Mouse (Mus musculus) frontal cortex, postnatal 10 days (tissue): ENCODE data around the gene Kif13a.

Source experiments
- DNase-seq, 2 experiments: peaks; one replicate each; pipeline ENCODE4 v3.0.0; 2022; ENCODE audit warnings: low spot score in 2 of 2, mixed read lengths in 1 of 2

Gene Kif13a

DNA sequence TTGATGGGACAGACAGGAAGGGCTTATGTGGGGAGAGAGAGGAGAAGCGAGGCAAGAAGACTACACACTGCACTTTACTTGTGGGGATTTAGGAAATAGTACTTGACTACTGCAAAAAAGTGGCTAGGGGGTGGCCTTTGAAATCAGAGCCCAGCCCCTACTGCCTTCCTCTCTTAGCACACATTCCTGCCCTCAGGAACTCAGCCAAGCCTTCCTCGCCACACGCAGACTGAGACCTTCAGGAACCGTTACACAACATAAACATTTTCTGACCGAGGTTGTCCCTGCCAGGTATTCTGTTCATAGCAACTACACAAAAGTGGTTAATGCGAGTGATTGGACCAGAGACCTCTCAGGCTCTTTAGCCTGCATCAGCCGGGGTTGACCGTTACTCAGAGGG, 8.1 kb downstream of the Kif13a start:
- DNase-seq = no peak

DNA sequence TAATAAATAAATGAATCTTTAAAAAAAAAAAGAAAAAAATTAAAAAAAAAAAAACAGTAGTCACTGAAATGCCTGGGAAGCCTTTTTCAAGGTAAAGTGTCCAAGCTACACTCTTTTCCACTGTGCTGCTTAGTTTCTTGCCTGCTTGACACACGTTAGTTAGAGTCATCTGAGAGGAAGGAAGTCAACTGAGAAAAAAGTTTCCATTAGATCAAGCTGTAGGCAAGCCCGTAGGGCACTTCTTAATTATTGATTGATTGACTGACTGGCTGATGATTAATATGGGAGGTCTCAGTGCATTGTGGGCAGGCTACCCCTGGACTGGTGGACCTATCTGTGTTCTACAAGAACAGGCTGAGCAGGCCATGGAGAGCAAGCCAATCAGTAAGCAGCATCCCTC, 9.9 kb downstream of the Kif13a start:
- DNase-seq = no peak

DNA sequence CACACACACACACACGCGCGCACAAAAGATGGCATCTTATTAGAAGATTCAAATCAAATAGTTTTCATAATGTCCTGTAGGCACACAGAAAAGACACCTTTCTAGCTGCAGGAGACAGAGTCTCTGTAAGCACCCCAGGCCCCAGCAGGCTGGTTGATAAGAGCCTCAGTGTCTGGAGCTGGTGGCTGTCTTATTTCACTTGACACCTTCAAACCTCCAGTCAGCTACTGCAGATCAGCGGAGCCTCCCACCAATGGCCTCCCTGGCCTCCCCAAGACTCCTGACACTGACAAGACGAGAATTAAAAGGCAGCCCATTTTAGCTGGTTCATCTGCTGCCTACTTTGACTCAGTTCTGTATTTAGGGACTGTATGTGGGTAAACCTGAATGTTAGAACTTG, 11.2 kb downstream of the Kif13a start:
- no peak for DNase-seq

DNA sequence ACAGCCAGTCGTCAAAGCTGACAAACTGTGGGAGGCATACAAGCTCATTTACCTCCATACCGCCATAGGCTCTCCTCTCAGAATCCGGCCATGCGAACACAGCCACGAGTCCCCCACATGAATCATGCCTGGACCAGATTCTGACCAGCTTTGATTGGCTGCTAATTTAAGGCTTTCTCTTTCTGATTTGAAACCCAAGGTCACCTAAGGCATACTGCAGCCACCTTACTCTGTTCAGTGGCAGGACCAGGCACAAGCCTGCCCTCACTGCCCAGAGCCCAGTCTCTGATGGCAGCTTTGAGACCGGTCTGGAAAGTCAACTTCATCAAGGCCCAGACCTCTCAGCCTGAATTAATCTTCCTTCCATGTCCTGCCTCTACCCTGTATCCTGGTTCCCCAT, 17.7 kb downstream of the Kif13a start:
- no peak for DNase-seq

DNA sequence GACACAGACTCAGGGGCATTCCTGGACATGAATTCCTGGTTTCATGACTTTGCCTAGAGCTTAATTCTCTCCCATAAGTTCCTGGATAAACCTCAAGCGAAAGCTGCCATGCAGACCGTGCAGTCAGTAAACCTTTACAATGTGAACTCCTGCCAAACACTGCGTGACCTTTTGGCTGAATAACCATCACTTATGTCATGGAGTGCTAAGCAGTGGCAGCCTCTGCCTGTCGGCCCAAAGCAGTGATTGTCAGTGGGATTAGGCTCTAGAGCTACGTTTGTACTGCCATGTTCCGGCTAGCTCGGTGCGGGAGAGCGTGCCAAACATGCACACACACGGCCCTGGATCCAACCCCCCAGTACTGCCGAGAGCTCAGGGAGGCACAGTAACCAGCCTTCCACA, 18.6 kb downstream of the Kif13a start:
- DNase-seq = no peak

DNA sequence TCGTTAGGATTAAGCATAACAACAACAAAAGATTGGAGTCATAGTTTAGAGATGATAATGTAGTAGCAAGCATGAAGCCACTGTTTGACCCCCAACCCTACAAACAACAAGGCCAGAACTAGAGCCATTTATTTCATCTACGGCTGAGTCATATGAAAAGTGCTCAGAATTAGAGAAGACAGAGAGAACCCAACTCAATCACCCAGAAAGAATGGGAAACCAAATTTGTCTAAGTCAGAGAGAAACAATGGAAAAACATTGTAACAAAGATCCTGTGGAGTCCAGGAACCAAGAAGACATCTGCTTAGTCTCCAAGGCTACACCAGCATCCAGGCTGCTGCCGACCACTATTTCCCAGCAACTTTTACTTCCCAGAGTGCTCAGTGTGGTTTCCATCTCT, 19.7 kb downstream of the Kif13a start:
- no peak for DNase-seq

DNA sequence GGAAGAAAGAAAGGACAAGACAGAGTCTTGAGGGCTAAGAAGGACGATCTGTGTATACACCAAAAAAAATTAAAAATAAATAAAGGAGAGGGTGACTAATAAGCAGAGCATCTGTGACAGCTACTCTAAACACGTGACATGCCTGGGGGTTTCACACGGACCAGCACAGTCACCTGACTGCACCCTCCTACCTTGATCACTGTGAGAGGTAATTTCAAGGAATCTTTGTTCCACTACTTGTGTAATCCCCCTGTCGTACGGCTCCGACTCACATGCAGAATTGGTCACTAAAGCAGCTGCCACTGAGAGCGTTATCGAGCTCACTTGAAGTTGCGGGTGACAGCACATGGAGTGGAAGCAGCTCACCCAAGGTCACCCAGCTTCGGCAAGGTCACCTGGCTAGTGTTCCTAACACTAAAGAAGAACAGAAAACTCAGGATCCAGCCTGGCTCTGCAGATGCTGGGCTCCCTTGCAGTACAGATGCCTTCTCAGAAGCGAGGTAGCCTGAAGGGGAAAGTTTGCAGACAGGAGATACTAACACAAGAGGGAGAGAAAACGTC, 20.6 kb downstream of the Kif13a start:
- DNase-seq = no peak

DNA sequence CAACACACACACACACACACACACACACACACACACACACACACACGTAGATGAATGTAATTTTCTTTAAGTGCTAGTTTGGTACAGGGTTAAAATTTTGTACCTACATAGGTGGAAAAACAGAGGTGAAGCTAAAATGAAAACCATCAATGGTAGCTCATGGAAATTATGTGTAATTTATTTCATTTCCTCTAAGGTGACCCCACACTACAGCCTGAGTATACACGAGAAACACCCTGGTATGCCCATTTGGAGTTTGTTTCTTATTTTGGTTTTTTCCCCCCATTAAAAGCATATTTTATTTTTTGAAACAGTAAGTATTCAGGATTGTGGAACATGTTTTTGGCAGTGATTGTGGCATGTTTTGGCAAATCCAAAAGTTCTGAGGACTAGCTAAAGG, 21.3 kb downstream of the Kif13a start:
- DNase-seq = no peak

DNA sequence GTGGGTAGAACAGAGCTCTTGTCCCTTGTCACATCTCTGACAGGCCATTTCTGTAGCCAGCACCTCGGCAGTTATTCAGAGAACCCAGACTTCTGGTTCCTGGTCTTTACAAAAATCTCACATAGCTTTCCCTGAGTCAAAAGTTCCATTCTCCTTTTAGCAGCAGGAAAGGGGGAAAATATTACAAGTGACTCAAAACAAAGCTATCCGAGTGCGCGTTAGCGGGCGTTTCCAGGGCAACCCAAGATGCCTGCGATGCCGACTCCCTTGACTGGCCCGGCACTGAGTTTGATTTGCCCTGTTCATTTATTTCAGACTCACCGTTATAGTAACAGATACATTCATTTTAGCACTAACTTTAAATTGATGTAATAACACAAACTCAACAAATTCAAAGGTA, 21.8 kb downstream of the Kif13a start:
- no peak for DNase-seq

DNA sequence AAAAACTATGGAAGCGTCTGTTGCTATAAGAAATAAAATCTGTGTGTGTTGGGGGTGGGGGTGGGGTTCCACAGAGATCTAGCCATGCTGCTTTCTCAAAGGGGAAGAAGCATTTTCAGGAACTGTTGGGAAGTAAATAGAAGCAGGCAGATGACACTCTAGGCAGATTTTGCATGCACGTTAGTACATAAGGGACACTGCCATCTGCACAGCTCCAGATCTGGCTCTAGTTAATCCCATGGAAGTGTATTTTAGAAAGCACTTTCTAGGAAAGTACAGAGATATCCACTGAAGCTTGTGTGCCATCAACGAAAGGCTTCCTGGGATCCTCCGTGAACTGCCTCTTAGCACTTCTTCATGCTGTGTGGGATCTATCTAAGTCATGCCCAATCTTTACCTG, 22.6 kb downstream of the Kif13a start:
- no peak for DNase-seq

DNA sequence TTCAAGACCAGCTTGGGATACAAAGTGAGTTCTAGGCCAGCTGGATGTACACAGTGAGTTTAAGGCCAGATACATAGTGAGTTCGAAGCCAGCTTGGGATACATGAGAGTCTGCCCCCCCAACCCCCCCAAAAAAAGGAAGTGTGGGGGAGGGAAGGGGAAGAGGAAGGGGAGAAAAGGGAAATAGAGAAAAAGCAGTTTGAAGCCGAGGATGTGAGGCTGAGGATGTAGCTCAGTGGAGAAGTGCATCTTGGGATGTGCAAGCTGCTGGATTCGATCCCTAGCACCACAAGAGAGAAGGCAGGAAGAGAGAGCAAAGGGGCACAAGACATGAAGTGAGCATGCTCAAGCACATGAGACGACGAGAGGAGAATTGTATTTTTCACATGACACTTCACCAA, 23.7 kb downstream of the Kif13a start:
- DNase-seq = no peak

DNA sequence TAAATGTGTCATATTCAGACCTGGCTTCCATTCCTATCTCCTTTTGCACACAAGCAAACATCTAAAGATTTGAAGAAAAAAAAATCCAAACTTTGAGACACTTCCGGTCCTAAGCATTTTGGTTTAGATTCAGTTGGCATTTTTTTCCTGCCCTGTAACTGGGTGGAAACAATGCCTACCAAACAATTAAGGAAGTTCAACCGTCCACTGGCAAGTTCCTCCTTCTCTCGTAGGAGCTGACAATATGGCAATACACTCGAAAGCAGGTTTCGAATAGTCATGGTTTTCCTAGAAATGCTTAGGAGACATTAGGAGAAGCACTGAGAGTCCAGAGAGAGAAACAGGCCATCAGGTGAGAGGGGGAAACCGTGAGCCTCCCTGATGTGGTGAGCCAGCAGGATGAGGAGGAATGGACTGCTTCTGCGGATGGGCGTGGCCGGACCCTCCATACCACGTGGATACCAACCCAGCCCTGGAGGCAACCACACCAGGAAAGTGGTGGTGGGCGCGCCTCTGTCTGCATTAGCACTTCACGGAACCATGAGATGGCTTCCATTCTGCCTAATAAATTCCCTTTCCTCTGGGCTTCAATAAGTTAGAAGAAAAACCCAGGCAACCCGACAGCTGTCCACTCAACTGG, 24.6 kb downstream of the Kif13a start:
- DNase-seq = no peak

DNA sequence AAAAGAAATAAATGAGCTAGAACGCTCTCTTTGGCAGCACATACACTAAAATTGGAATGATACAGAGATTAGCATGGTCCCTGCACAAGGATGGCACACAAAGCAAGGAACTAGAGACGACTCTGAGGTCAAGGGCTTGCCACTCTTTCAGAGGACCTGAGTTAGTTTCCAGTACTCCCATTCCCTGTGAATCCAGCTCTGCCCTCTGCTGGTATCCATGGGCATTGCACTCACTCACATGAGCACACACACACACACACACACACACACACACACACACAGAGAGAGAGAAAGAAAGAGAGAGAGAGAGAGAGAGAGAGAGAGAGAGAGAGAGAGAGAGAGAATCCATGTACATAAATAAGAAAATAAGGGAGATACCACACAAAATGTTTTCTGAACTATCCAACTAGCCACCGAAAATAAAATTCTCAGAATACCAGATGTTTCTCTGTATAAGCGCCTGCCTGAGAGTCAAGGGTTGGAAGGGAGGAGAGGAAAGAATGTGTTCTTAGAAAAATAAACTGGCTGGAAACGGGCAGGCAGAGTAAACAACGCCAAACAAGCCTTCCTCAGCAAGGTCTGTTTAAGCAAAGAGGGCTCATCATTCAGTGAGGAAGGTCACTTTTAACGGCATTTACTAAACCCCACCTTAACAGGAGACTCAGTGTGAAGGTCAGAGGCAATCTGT, 27.0 kb downstream of the Kif13a start:
- DNase-seq = no peak

DNA sequence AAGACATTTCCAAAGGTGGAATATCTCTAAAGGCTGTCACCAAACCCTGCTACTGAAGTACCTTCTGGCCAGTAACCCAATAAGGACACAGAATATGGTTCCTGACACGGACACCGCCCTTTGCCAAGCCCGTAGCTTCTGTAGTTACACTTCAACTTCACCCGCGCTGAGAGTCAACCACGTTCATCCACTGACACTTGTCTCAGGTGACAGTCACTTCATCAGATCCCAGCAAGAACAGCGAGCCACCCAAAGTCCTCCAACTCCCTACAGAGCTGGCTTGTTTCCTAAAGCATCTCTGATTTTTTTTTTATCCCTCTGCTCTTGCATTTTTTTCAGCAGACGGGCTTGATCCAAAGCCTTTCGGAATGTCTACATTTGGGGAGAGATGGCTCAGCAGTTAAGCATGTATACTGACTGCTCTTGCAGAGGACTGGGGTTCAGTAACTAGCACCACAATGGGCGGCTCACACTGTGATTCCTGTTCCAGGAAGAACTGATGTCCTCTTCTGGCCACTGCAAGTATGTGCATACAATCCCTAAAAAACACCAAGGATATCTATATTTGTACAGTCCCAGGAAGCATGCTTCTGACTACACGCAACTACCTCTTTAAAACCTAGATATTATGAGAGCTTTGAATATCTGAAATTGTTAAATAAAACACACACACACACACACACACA, 28.7 kb downstream of the Kif13a start:
- no peak for DNase-seq

DNA sequence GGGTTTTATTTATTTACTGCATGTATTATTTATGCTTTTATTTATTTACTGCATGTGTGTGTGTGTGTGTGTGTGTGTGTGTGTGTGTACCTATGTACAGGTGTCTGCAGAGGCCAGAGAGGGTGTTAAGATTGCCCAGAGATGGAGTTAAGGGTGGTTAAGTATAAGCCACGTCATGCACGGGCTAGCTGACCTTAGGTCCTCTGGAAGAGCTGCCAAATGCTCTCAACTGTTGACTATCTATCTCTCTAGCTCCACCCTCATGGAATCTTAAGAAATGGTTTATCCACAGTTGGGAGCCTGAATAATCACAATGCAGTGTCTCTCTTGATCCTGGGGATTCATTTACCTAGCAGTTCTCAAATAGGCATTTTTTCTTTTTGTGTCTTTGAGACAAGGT, 30.8 kb downstream of the Kif13a start:
- no peak for DNase-seq

DNA sequence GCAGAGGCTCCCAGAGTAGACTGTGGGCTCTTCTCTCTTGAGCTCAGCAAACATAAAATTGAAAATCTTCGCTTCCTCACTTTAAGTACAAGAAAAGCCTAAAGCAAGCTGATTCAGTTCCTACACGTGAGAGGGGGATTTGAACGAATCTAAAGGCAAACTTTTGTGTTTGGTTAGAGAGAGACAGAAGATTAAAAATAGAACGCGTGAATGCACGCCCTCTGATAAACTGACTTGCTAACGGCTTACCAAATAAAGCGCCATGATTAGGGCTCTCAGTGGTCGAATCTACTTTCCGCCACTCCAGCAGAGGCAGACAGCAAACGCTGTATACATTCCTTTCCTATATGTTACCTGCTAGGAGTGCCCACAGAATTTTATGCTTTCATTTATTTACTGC, 31.3 kb downstream of the Kif13a start:
- DNase-seq = no peak

DNA sequence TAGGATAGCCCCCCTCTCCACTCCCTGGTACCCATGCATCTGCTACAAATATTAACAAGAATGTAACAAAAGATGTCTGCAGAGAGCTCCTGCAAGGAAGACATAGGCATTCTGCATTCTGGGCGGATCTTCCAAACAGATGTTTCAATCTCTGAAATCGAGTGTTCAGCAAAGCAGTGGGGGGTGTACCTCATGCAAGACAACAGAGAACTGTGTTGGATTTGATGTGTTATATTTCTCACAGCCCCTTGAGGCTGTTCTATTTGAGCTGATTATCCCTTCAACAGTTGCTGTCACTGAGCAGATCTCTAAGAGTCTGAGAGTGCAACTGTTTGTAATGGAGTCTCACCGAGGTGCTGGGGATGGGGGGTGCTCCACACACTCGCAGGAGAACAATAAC, 37.3 kb downstream of the Kif13a start:
- DNase-seq = no peak

DNA sequence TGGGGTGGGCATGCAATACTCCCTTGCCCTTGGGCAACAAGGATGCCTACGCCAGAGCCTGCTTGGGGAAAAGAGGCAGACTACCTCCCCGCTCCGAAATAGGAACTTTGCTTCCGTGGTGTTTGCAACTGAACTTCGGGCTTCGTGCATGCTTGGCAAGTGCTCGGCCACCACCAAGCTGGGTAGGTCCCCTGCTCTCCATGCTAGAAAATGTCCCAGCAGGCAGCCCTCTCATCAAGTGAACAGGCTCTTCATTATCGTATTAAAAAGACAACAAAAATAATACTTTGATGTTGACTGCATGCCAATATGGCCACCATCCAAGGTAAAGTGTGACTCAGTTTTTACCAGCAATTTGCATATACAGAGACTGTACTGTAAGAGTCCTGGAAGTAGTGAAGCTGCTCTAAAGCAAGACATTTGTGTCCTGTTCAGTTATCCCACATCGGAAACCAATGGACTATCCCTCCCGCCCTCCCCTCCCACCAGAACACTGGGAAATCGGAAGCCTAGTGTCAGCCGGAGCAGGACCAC, 41.5 kb downstream of the Kif13a start:
- no peak for DNase-seq

DNA sequence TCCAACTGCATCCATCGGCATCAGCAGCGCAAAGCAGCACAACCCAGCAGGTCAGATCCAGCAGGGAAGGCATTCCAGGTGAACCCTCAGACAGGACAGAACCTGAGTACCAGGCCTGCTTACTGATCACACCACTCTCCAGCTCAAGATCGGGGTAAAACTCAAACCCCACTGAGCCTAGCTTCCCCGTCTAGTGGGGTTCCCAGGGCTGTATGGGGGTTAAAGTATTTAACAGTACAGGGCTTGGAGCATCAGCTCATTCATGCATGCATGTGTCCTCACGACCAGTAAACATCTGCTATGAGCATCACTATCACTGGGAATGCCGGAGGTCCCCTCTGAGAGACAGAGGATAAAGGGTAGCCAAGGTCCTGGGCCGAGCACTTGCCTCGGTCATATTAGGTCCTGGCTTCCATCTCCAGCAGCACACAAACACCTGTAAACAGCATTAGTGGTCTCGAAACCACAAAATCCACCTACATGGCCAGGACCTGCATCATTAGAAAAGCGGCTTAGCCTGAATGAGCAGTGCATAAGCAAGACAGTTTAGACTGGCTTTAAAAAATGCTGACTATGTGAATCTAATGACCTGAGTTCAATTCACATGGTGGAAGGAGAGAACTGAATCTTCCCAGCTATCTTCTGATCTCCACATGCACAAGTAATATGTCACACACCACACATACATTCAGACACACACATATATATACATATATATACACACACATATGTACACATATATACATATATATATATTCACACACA, 43.0 kb downstream of the Kif13a start:
- no peak for DNase-seq

DNA sequence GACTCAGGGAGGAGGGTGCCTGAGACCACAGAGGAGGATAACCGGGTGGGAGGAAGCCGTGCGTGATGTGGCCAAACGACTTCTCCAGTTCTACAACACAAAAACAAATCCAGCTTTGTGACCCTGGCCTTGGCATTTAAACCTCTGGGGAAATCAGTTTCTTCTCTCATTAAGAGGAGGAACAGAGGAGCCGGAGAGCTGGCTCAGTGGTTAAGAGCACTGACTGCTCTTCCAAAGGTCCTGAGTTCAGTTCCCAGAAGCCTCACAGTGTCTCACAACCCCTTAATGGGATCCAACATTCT, 44.0 kb downstream of the Kif13a start:
- DNase-seq = no peak

DNA sequence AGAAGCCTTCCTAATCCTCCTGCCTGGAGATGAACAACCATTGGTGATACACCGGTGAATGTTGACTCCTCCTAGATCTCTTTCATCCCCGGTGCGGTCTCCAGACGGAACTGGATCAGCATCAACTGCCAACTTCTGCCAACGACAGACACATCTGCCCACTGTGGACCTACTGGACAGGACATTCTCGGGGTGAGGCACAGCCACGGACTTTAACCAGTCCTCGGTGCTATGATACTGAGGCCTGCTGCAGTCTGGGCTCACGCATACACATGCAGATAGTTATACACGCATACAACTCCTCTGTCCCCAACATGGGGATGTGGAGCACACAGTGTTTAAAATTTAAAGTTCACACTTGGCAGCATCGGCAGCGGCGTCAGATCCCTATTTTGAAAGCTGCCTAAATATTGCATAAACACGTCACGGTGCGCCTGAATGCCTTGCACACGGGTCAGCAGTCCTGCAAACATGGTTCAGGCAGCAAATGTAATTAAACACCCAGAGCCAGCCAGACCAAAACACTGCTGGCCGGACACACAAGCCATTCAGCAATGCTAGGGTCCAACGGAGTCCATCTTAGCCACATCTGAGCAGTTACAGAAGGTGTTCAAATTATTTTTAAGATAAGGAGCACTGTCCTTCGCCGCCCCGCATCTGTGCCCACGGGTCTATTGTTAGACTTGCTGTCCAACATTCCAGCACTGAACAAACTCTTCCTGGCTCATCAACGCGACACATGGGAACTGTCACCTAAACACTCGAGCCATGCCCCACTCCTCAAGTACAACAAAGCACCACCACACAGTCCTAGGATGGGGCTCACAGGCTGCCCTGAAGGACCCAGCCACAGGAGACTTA, 44.5 kb downstream of the Kif13a start:
- no peak for DNase-seq
